Mouse (Mus musculus) testis, adult 2 months (tissue): ENCODE data around the gene Commd1.

Source experiments
- CTCF ChIP-seq: fragments of 200-500 bp; IDR thresholded peaks from 2 replicates; pipeline ENCODE4 v1.5.1; 2012; ENCODE audit warnings: low read depth, mild to moderate bottlenecking, inconsistent platforms, low read length, moderate library complexity; ENCODE audit not compliant: control insufficient read depth, insufficient read depth, insufficient replicate concordance
- POLR2A ChIP-seq: fragments of 200-500 bp; IDR thresholded peaks from 2 replicates; pipeline ENCODE4 v1.6.1; 2012; ENCODE audit warnings: low read depth, mild to moderate bottlenecking, inconsistent platforms, low read length, moderate library complexity; ENCODE audit not compliant: control insufficient read depth

DNA sequence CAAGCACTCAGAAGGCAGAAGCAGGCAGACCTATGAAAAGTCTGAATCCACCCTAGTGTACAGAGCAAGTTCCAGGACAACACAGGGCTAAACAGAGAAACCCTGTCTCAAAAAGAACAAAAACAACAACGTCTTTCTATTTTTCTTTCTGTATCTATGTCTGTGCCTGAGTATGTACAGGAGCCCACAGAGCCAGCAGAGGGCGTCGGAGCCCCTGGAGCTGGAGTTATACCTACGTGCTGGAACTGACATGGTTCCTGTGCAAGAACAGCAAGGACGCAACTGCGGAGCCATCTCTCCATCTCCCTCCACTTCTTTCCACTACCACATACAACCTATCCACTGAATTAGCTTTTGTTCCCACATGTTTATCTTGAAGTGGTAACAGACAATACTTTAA lies 32.1 kb downstream of the Commd1 start:
- TF ChIP-seq POLR2A (no peak), CTCF (no peak)
